Mouse (Mus musculus) MEL (cell line): ENCODE measurements around the gene Grk3.

Experiments used
- CHD2 ChIP-seq: IDR thresholded peaks from 2 replicates; pipeline ENCODE4 v1.6.1; 2011; ENCODE audit warnings: low read length, improper control_type of control experiment
- GATA1 ChIP-seq: IDR thresholded peaks from 2 replicates; pipeline ENCODE4 v1.6.1; 2011; ENCODE audit warnings: low read depth, low read length, improper control_type of control experiment
- POLR2A ChIP-seq, 2 experiments: IDR thresholded peaks; 2 replicates each; pipeline ENCODE4 v1.6.1; 2011 to 2012; ENCODE audit warnings: low read length in 2 of 2, mild to moderate bottlenecking in 2 of 2, control low read depth in 1 of 2, improper control_type of control experiment in 1 of 2, low read depth in 1 of 2, moderate library complexity in 1 of 2; ENCODE audit not compliant: control insufficient read depth in 1 of 2, insufficient read depth in 1 of 2, poor library complexity in 1 of 2
- TCF12 ChIP-seq: IDR thresholded peaks from 2 replicates; pipeline ENCODE4 v1.6.1; 2014; ENCODE audit warnings: low read depth, mild to moderate bottlenecking, inconsistent platforms, low read length, improper control_type of control experiment, moderate library complexity
- USF2 ChIP-seq, 2 experiments: IDR thresholded peaks; 2 replicates each; pipeline ENCODE4 v1.6.1; 2011 to 2012; ENCODE audit warnings: improper control_type of control experiment in 2 of 2, low read length in 2 of 2, borderline replicate concordance in 1 of 2, inconsistent platforms in 1 of 2, low read depth in 1 of 2, mild to moderate bottlenecking in 1 of 2; ENCODE audit not compliant: insufficient read depth in 1 of 2

DNA sequence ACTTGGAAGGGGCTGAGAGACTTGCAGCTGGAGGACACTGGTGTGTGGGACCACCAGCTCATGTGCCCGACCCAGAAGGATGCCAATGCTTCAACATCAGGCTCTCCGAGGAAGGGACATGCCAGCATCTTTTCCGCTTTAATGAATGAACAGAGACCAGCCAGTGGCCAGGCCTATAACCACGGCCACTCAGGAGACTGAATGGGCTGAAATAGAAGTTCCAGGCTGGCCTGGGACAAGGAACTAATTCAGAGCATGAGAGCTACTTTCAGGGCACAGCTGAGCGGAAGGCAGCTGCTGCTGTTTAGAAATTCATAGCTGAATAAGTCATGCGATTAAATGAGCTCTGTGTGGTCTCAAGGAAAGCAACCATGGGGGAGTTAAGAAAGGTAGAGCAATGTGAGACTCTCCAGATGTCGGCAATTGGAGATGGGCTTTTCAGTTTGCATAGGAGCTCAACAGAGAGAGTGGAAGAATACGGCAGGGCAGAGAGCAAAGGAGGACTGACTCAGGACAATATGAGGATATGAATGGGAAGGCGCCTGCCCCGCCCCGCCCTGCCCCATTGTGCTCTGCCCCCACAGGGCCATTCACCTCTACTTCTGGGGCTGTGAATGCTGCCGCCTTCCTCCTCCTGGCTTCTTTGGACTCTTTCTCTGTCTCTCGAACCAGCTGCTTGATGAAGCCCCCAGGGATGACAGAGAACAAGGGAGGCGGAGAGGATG is 138.0 kb downstream of the Grk3 start:
- TF ChIP-seq GATA1 (no peak), POLR2A (IDR thresholded peaks at IDR 0.05; ENCODE audit: control insufficient read depth in 1 of 2, insufficient read depth in 1 of 2, low read depth in 1 of 2, low read length in 2 of 2, poor library complexity in 1 of 2) (no peak), TCF12 (no peak), USF2 (IDR thresholded peaks at IDR 0.05; ENCODE audit: borderline replicate concordance in 1 of 2, insufficient read depth in 1 of 2, low read depth in 1 of 2, low read length in 2 of 2) (no peak), CHD2 (no peak)
